Mouse (Mus musculus) limb, embryonic 15.5 days (tissue): ENCODE results near the gene Klc1. TPM values are rescaled to one million over a fixed set of nuclear protein-coding genes. Genes with fewer than 3 reads are reported as not detected.
A peak's percentile ranks its signal among the peaks of the same experiment; 100 is the strongest.

Source experiments
- ATAC-seq: fragments of 200-750 bp; cut with Nextera tagmentation; 2 replicates; pipeline ENCODE4 v1.8.0; 2017; ENCODE audit warnings: low read depth, moderate TSS enrichment; ENCODE audit not compliant: insufficient number of reproducible peaks, low FRiP score, low TSS enrichment
- H3K27ac ChIP-seq: fragments of 300-500 bp; sonication (generic); 2 replicates; pipeline ENCODE4 v1.5.1; 2015; ENCODE audit warnings: moderate library complexity, mild to moderate bottlenecking, inconsistent platforms
- H3K27me3 ChIP-seq: fragments of 300-500 bp; sonication (generic); 2 replicates; pipeline ENCODE4 v1.6.1; 2015; ENCODE audit warnings: inconsistent platforms
- H3K36me3 ChIP-seq: fragments of 300-500 bp; sonication (generic); 2 replicates; pipeline ENCODE4 v1.6.1; 2015; ENCODE audit warnings: inconsistent platforms
- H3K4me1 ChIP-seq: fragments of 300-500 bp; sonication (generic); 2 replicates; pipeline ENCODE4 v1.6.1; 2015; ENCODE audit warnings: inconsistent platforms
- H3K4me2 ChIP-seq: fragments of 300-500 bp; sonication (generic); 2 replicates; pipeline ENCODE4 v1.6.1; 2015; ENCODE audit warnings: mild to moderate bottlenecking, inconsistent platforms
- H3K4me3 ChIP-seq: fragments of 300-500 bp; sonication (generic); 2 replicates; pipeline ENCODE4 v1.5.1; 2015; ENCODE audit warnings: mild to moderate bottlenecking, inconsistent platforms
- H3K9ac ChIP-seq: fragments of 300-500 bp; sonication (generic); 2 replicates; pipeline ENCODE4 v1.6.1; 2015; ENCODE audit warnings: inconsistent platforms
- H3K9me3 ChIP-seq: fragments of 300-500 bp; sonication (generic); 2 replicates; pipeline ENCODE4 v1.6.1; 2016; ENCODE audit warnings: inconsistent platforms
- WGBS: fragments of 180-500 bp; shearing (Covaris S2); methylation state at CpG from one replicate; pipeline ENCODE4 v1.1.7; 2015; 5-methylcytosine and 5-hydroxymethylcytosine counted together
- polyA plus RNA-seq: library from polyadenylated mRNA; unstranded; fragments of >200 nt; fragmentation: Nextera tagmentation; extraction: Ambion mirVana; gene quantifications from 2 replicates; pipeline ENCODE4 v1.2.1, GENCODE M21; 2015

The Klc1 gene
- polyA plus RNA-seq, 1 experiment from 2014 or later: 107 TPM

DNA sequence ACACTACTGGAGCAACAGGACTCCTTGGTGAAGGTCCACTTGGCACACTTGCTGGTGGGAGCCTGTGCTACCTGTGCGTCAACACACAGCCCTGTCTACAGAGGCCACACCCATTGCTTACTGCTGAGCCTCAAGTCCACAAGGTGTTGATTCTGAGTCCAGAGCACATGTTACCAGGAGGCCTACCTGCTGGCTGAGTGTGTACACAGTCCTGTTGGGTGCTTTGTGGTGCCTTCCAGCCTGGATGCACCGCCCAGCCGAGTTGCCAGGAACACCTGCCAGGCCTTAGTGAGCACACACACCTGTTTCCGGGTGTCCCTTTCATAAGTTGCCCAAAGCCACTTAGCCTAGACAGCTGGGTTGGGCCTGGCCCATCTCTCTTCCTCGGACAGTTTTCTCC lies 44.9 kb downstream of the Klc1 start:
- WGBS: 85% methylated on average over 5 of the region's 5 CpGs
- Histone ChIP-seq H3K4me3 (no peak overlapping the region), H3K9me3 (no peaks in the 10 kb centered on the region), H3K36me3 (peaks cover 90% of the 10 kb centered on the region), H3K4me2 (no peak overlapping the region), H3K4me1 (no peaks in the 10 kb centered on the region), H3K27ac (no peak overlapping the region), H3K9ac (no peak overlapping the region), H3K27me3 (no peaks in the 10 kb centered on the region)
- no peak for ATAC-seq

- H3K27me3 ChIP-seq: no peaks in the 10 kb centered on the region
- H3K9me3 ChIP-seq: no peaks in the 10 kb centered on the region
- H3K4me3 ChIP-seq: no peak overlapping the region
- H3K9ac ChIP-seq: no peak overlapping the region
- ATAC-seq: no peak
- no peak overlapping the region for H3K4me2 ChIP-seq
- H3K36me3 ChIP-seq: peaks cover 49% of the 10 kb centered on the region
- peaks cover 24% of the 10 kb centered on the region for H3K4me1 ChIP-seq
- WGBS: 90% methylated on average over 6 of the region's 6 CpGs
- H3K27ac ChIP-seq: peak overlapping the region; percentile 69; the same call in 1 of the 2 replicates
Observed at GRCm38 (mm10) chr12:111808775-111809174, 50.1 kb downstream of the Klc1 start.

DNA sequence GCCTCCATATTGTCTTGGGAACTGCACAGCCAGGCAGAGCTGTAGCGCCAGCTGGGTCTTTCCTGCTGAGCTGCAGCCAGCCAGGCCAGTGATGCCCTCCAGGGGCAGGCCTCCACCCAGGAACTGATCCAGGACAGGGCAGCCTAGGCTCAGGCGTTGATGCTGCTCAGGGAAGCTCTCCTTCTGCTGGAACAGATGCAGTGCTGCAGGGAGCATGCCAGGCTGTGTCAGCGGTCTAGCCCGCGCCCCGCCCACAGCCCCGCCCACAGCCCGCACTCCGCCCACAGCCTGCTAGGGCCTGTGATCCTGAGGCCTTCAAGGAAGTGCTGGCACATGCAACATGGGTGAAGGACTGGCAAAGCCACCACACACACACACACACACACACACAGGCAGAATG lies 51.1 kb downstream of the Klc1 start:
- 1% methylated on average over 9 of the region's 9 CpGs for WGBS
- H3K4me2 ChIP-seq: peak overlapping the region; percentile 31
- H3K9me3 ChIP-seq: no peaks in the 10 kb centered on the region
- peak overlapping the region; percentile 14; the same call in 1 of the 2 replicates for H3K9ac ChIP-seq
- peak; percentile 5; the same call in 1 of the 2 replicates for ATAC-seq
- peaks cover 41% of the 10 kb centered on the region for H3K36me3 ChIP-seq
- peak overlapping the region; percentile 69 for H3K27ac ChIP-seq
- peak overlapping the region; percentile 12 for H3K4me3 ChIP-seq
- H3K27me3 ChIP-seq: no peaks in the 10 kb centered on the region
- H3K4me1 ChIP-seq: peaks cover 24% of the 10 kb centered on the region

DNA sequence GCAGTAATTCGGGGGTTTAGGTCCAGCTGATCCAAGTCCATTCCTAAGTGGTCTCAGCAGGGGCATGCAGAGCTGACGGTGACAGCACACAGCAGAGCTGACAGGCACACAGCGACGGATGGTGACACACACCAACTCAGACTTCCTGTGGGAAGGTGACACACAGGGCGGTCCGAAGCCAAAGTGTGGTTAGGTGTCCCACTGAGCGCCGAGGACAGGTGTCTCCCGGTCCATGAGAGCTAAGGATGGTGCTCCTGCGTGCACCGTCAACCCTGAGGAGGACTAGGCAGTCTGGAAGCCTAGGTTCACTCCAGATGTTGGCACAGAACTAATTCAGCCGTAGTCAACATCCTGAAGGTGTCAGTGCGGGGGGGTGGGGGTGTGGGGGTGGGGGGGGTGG lies 53.4 kb downstream of the Klc1 start:
- Histone ChIP-seq H3K4me2 (no peak overlapping the region), H3K4me1 (peaks cover 45% of the 10 kb centered on the region), H3K27me3 (no peaks in the 10 kb centered on the region), H3K27ac (no peak overlapping the region), H3K4me3 (no peak overlapping the region), H3K9ac (no peak overlapping the region), H3K9me3 (no peaks in the 10 kb centered on the region), H3K36me3 (peaks cover 20% of the 10 kb centered on the region)
- 91% methylated on average over 13 of the region's 13 CpGs for WGBS
- ATAC-seq: no peak

DNA sequence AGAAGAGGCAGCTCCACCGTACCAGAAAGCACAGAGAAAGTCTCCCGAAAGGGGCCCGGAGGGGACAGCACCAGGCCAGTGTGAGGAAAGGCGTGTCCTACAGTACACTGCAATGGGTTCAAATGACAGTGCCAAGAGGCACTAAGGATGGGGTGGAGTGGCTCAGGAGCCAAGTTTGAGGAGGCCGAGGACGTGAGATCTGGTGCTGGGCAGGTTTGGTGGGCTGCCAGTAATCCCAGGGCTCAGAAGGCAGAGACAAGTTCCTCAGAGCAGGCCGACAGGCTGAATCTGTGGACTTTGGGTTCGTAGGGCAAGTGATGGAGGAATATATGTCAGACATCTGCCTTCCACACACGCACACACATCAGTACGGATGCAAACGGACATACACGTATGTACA lies 54.0 kb downstream of the Klc1 start:
- Histone ChIP-seq H3K4me3 (peak overlapping the region; percentile 72), H3K4me1 (peaks cover 46% of the 10 kb centered on the region), H3K4me2 (peak overlapping the region; percentile 80), H3K36me3 (peaks cover 16% of the 10 kb centered on the region), H3K27ac (no peak overlapping the region), H3K27me3 (no peaks in the 10 kb centered on the region), H3K9ac (peak overlapping the region; percentile 50; the same call in 1 of the 2 replicates), H3K9me3 (no peaks in the 10 kb centered on the region)
- WGBS: 62% methylated on average over 12 of the region's 12 CpGs
- ATAC-seq: no peak

GRCm38 (mm10) chr12:111813111-111813765 lies 54.6 kb downstream of the Klc1 start:
- no peak for ATAC-seq
- H3K4me3 ChIP-seq: peak overlapping the region; percentile 72
- no peaks in the 10 kb centered on the region for H3K27me3 ChIP-seq
- H3K4me2 ChIP-seq: peak overlapping the region; percentile 80
- H3K4me1 ChIP-seq: peaks cover 46% of the 10 kb centered on the region
- H3K27ac ChIP-seq: no peak overlapping the region
- H3K9ac ChIP-seq: peak overlapping the region; percentile 50
- WGBS: 4% methylated on average over 27 of the region's 27 CpGs
- no peaks in the 10 kb centered on the region for H3K9me3 ChIP-seq
- H3K36me3 ChIP-seq: peaks cover 10% of the 10 kb centered on the region

DNA sequence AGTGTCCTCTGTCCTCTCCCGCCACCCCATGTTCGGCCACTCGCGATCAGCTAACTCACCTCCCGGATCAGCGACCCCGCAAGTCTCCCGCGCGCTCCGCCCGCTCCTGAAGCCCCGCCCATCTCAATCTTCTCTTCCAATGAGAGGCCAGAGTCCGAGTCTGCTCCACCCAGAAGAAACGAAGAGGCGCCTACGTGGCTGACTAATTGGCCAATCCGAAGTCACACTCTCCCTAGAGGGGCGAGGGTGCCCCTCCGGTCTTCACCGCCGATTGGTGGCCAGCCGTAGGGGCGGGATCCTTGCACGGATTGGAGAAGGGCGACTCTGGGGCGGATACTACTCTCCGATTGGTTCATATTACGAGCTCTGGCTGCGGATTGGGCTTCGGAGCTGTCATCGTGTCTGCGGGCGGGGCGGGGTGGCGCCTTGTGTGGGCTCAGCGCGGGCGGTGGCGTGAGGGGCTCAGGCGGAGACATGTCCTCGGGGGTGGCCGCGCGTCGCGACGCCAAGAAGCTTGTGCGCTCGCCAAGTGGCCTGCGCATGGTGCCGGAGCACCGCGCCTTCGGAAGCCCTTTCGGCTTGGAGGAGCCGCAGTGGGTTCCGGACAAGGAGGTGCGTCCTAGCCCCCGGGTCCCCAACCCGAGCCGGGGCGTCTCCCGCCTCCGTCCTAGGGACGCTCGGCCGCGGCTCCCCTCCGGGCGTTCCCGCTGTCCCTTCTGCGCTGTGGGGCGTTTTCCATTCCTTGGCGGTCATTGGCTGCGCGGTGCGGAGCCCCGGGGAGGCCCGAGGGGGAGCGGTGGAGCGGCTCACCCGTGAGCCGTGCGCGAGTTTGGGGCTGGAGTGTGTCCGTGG lies 55.3 kb downstream of the Klc1 start, which contains the start of the genes Xrcc3 and Zfyve21:
Gene Xrcc3, minus strand, starts transcription at position 108 of the 852 bp plus-strand sequence.
Gene Zfyve21, plus strand, starts transcription at position 405 of the 852 bp plus-strand sequence.
- ATAC-seq: peak; percentile 98
- no peaks in the 10 kb centered on the region for H3K9me3 ChIP-seq
- peaks cover 48% of the 10 kb centered on the region for H3K4me1 ChIP-seq
- peak within 1 kb of the TSS; percentile 91 for H3K9ac ChIP-seq
- H3K27ac ChIP-seq: peak within 1 kb of the TSS; percentile 94
- H3K36me3 ChIP-seq: 0 out of 2 replicates have a peak, but pooled peaks cover 8% of the 10 kb centered on the region
- peak within 1 kb of the TSS; percentile 80 for H3K4me2 ChIP-seq
- peak within 1 kb of the TSS; percentile 72 for H3K4me3 ChIP-seq
- under 1% methylated on average over 86 of the region's 87 CpGs for WGBS
- H3K27me3 ChIP-seq: no peaks in the 10 kb centered on the region

GRCm38 (mm10) chr12:111814769-111815762 lies 56.4 kb downstream of the Klc1 start:
- H3K9me3 ChIP-seq: no peaks in the 10 kb centered on the region
- H3K27ac ChIP-seq: peak overlapping the region; percentile 94
- H3K27me3 ChIP-seq: no peaks in the 10 kb centered on the region
- peaks cover 43% of the 10 kb centered on the region for H3K4me1 ChIP-seq
- WGBS: 25% methylated on average over 19 of the region's 19 CpGs
- ATAC-seq: no peak
- peak overlapping the region; percentile 80 for H3K4me2 ChIP-seq
- H3K4me3 ChIP-seq: peak overlapping the region; percentile 72
- H3K36me3 ChIP-seq: 0 out of 2 replicates have a peak, but pooled peaks cover 4% of the 10 kb centered on the region
- H3K9ac ChIP-seq: peak overlapping the region; percentile 91

DNA sequence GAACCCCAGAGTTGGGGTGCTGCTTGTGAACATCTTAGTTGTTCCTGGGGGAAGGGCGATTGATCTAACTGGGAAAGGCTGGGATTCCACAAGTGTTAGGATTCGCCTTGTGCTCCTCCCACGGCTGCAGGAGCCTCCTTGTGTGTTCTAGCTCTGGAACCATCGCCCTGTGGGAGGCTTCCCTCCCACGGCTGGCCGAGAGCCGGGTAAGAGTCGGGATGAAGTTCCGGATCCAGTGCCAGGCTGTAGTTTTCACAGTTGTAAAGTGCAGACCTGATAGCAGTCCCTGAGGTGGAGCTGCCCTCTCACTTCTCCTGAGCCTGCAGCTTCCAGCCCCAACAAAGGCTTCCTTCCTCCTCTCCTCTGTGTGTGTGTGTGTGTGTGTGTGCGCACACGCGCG lies 57.9 kb downstream of the Klc1 start:
- Histone ChIP-seq H3K36me3 (peaks cover 14% of the 10 kb centered on the region; the same call in 1 of the 2 replicates), H3K27me3 (no peaks in the 10 kb centered on the region), H3K4me1 (peaks cover 42% of the 10 kb centered on the region), H3K4me2 (peak overlapping the region; percentile 80; the same call in 1 of the 2 replicates), H3K4me3 (peak overlapping the region; percentile 72), H3K27ac (0 out of 2 replicates have a peak overlapping the region, but pooled peaks have one; percentile 12), H3K9ac (no peak overlapping the region), H3K9me3 (no peaks in the 10 kb centered on the region)
- no peak for ATAC-seq
- 64% methylated on average over 13 of the region's 13 CpGs for whole genome bisulfite sequencing

DNA sequence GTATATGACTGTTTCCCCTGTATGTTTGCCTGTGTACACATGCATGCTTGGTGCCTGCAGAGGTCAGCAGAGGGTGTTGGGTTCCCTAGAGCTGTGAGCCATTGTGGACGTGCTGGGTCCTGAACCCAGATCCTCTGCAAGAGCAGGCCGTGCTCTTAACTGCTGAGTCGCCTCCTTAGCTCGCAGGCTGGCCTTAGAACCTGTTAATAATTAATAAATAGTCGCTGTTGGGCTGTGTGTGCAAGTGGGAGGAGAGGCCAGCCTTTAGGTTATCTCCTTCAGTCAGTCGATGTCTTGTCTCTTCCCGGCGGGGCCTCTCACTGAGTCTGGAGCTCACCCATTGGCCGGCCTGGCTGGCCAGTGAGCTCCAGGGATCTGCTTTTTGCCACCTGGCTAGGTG lies 58.3 kb downstream of the Klc1 start:
- peaks cover 16% of the 10 kb centered on the region; the same call in 1 of the 2 replicates for H3K36me3 ChIP-seq
- H3K27ac ChIP-seq: 0 out of 2 replicates have a peak overlapping the region, but pooled peaks have one; percentile 12
- 80% methylated on average over 9 of the region's 9 CpGs for WGBS
- no peak for ATAC-seq
- H3K4me3 ChIP-seq: peak overlapping the region; percentile 72; the same call in 1 of the 2 replicates
- no peak overlapping the region for H3K9ac ChIP-seq
- no peaks in the 10 kb centered on the region for H3K27me3 ChIP-seq
- peaks cover 42% of the 10 kb centered on the region for H3K4me1 ChIP-seq
- H3K4me2 ChIP-seq: no peak overlapping the region; the same call in 1 of the 2 replicates
- no peaks in the 10 kb centered on the region for H3K9me3 ChIP-seq

DNA sequence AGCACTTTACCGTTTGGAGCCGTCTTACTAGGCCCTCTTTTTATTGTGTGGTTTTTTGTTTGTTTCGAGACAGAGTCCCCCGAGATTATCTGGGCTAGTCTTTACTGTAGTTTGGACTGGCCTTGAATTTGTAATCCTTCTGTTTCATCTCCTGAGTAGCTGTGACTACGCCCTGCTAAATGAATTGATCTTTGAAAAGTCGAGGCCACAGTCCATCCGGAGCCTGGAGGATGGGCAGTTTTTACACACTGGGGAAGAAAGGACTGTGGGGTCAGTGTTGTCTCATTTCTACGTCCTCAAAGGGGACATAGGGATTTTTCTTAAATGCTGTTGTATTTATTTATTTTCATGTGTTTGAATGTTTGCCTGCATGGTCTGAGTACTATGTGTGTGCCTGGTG lies 59.3 kb downstream of the Klc1 start:
- no peaks in the 10 kb centered on the region for H3K9me3 ChIP-seq
- peaks cover 35% of the 10 kb centered on the region for H3K4me1 ChIP-seq
- no peak overlapping the region for H3K4me2 ChIP-seq
- peaks cover 18% of the 10 kb centered on the region for H3K36me3 ChIP-seq
- H3K4me3 ChIP-seq: no peak overlapping the region
- H3K9ac ChIP-seq: no peak overlapping the region
- WGBS: 84% methylated on average over 8 of the region's 8 CpGs
- H3K27me3 ChIP-seq: no peaks in the 10 kb centered on the region
- H3K27ac ChIP-seq: no peak overlapping the region
- ATAC-seq: no peak
